Mouse (Mus musculus): ENCODE measurements around the gene Gins2.

Gins2 gene

GRCm38 (mm10) chr8:120565151-120565711, 23.9 kb downstream of the Gins2 start:
- no peak for DNase-seq (ENCODE audit: low spot score)

- DNase-seq (ENCODE audit: low spot score): no peak
Observed at GRCm38 (mm10) chr8:120563851-120564837, 25.0 kb downstream of the Gins2 start.

- no peak for DNase-seq (ENCODE audit: low spot score)
Observed at GRCm38 (mm10) chr8:120563348-120563724, 25.8 kb downstream of the Gins2 start.

- DNase-seq (ENCODE audit: low spot score): no peak
Observed at GRCm38 (mm10) chr8:120562680-120563347, 26.3 kb downstream of the Gins2 start.

- DNase-seq (ENCODE audit: low spot score): no peak
Observed at GRCm38 (mm10) chr8:120561539-120562435, 27.3 kb downstream of the Gins2 start.

GRCm38 (mm10) chr8:120560535-120560934, 28.6 kb downstream of the Gins2 start:
- DNase-seq (ENCODE audit: low spot score): no peak

- no peak for DNase-seq (ENCODE audit: low spot score)
Observed at GRCm38 (mm10) chr8:120559654-120560053, 29.4 kb downstream of the Gins2 start.

- DNase-seq (ENCODE audit: low spot score): no peak
Observed at GRCm38 (mm10) chr8:120558162-120558561, 30.9 kb downstream of the Gins2 start.

- DNase-seq (ENCODE audit: low spot score): no peak
Observed at GRCm38 (mm10) chr8:120557170-120557965, 31.7 kb downstream of the Gins2 start.

- DNase-seq (ENCODE audit: low spot score): no peak
Observed at GRCm38 (mm10) chr8:120556198-120556892, 32.8 kb downstream of the Gins2 start.

GRCm38 (mm10) chr8:120554466-120555039, 34.6 kb downstream of the Gins2 start:
- no peak for DNase-seq (ENCODE audit: low spot score)

GRCm38 (mm10) chr8:120553441-120554123, 35.5 kb downstream of the Gins2 start:
- DNase-seq (ENCODE audit: low spot score): no peak

GRCm38 (mm10) chr8:120552509-120552908, 36.6 kb downstream of the Gins2 start:
- DNase-seq (ENCODE audit: low spot score): no peak

- DNase-seq (ENCODE audit: low spot score): no peak
Observed at GRCm38 (mm10) chr8:120551677-120551980, 37.5 kb downstream of the Gins2 start.

GRCm38 (mm10) chr8:120550937-120551676, 38.0 kb downstream of the Gins2 start:
- DNase-seq (ENCODE audit: low spot score): no peak

- DNase-seq (ENCODE audit: low spot score): no peak
Observed at GRCm38 (mm10) chr8:120550430-120550829, 38.7 kb downstream of the Gins2 start.

- no peak for DNase-seq (ENCODE audit: low spot score)
Observed at GRCm38 (mm10) chr8:120549922-120550321, 39.2 kb downstream of the Gins2 start.

GRCm38 (mm10) chr8:120549321-120549921, 39.7 kb downstream of the Gins2 start:
- no peak for DNase-seq (ENCODE audit: low spot score)
